Mouse (Mus musculus): Measurements from ENCODE around the gene Ckmt2. TPM values are rescaled to one million over a fixed set of nuclear protein-coding genes. Genes with fewer than 3 reads are reported as not detected.

Ckmt2 gene
- total RNA-seq, 1 experiment from 2014 or later: not detected

DNA sequence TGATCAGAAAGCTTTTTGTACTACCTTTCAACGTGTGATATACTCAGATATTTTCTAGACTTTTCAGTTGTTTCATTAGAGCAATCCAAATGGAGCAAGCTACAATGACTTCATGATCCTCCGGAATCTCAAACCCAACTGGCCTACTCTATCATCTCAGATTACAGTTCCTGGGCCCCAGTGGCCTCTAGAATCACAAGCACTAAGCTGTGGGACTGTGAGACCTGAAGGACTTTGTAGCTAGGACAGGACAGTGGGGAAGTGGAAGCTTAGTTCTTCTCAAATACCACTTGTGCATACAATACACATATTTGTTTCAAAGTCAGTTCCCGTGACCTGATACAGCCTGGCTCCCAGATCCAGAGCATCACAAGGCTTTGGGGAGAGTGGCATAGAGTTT is 1.3 kb upstream of the Ckmt2 start:
- ATAC-seq (replicated peaks in 1 of 2; ENCODE audit: insufficient read depth in 1 of 2, low FRiP score in 2 of 2, low TSS enrichment in 1 of 2, low read depth in 1 of 2, poor library complexity in 2 of 2, severe bottlenecking in 2 of 2): no peak

GRCm38 (mm10) chr13:91877350-91877749 is 665 bp upstream of the Ckmt2 start:
- no peak for ATAC-seq (replicated peaks in 1 of 2; ENCODE audit: insufficient read depth in 1 of 2, low FRiP score in 2 of 2, low TSS enrichment in 1 of 2, low read depth in 1 of 2, poor library complexity in 2 of 2, severe bottlenecking in 2 of 2)

GRCm38 (mm10) chr13:91875581-91875980 is 1.1 kb downstream of the Ckmt2 start:
- ATAC-seq (replicated peaks in 1 of 2; ENCODE audit: insufficient read depth in 1 of 2, low FRiP score in 2 of 2, low TSS enrichment in 1 of 2, low read depth in 1 of 2, poor library complexity in 2 of 2, severe bottlenecking in 2 of 2): no peak

- no peak for ATAC-seq (replicated peaks in 1 of 2; ENCODE audit: insufficient read depth in 1 of 2, low FRiP score in 2 of 2, low TSS enrichment in 1 of 2, low read depth in 1 of 2, poor library complexity in 2 of 2, severe bottlenecking in 2 of 2)
These were observed 2.1 kb downstream of the Ckmt2 start for GRCm38 (mm10) chr13:91874565-91874964.

GRCm38 (mm10) chr13:91873734-91874329 is 2.9 kb downstream of the Ckmt2 start:
- ATAC-seq (replicated peaks in 1 of 2; ENCODE audit: insufficient read depth in 1 of 2, low FRiP score in 2 of 2, low TSS enrichment in 1 of 2, low read depth in 1 of 2, poor library complexity in 2 of 2, severe bottlenecking in 2 of 2): no peak

- ATAC-seq (replicated peaks in 1 of 2; ENCODE audit: insufficient read depth in 1 of 2, low FRiP score in 2 of 2, low TSS enrichment in 1 of 2, low read depth in 1 of 2, poor library complexity in 2 of 2, severe bottlenecking in 2 of 2): no peak
These were observed 8.1 kb downstream of the Ckmt2 start for GRCm38 (mm10) chr13:91868577-91868976.

GRCm38 (mm10) chr13:91858835-91859234 is 17.9 kb downstream of the Ckmt2 start:
- ATAC-seq (replicated peaks in 1 of 2; ENCODE audit: insufficient read depth in 1 of 2, low FRiP score in 2 of 2, low TSS enrichment in 1 of 2, low read depth in 1 of 2, poor library complexity in 2 of 2, severe bottlenecking in 2 of 2): no peak

DNA sequence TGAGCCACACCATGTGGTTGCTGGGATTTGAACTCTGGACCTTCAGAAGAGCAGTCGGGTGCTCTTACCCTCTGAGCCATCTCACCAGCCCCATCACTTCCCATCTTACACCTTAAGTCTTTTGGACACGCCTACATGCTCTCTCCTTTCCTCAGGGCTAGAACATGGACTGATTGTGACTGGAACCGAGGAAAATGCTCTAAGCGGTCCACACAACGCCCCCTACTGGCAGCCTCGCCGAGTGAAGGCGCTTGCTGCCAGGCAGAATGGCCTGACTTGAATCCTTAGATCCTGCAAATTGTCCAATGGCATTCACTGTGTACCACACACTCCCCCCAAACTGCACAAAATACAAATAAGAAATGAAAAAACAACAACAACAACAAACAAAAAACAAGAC is 19.3 kb downstream of the Ckmt2 start:
- ATAC-seq (replicated peaks in 1 of 2; ENCODE audit: insufficient read depth in 1 of 2, low FRiP score in 2 of 2, low TSS enrichment in 1 of 2, low read depth in 1 of 2, poor library complexity in 2 of 2, severe bottlenecking in 2 of 2): no peak

GRCm38 (mm10) chr13:91854412-91854811 is 22.3 kb downstream of the Ckmt2 start:
- ATAC-seq (replicated peaks in 1 of 2; ENCODE audit: insufficient read depth in 1 of 2, low FRiP score in 2 of 2, low TSS enrichment in 1 of 2, low read depth in 1 of 2, poor library complexity in 2 of 2, severe bottlenecking in 2 of 2): no peak

DNA sequence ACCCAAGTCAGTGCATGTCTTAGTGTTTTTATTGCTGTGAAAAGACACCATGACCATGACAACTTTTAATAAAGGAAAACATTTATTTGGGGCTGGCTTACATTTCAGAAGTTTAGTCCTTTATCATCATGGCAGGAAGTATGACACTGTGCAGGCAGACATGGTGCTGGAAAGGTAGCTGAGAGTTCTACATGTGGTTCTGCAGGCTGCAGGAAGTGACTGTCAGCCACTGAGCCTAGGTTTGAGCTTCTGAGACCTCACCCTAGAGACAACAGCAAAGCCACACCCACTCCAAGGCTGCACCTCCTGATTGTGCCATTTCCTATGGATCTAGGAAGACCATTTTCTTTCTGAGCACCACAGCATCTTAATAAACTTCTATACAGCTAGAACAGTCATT is 48.8 kb downstream of the Ckmt2 start:
- ATAC-seq (replicated peaks in 1 of 2; ENCODE audit: insufficient read depth in 1 of 2, low FRiP score in 2 of 2, low TSS enrichment in 1 of 2, low read depth in 1 of 2, poor library complexity in 2 of 2, severe bottlenecking in 2 of 2): no peak

GRCm38 (mm10) chr13:91826066-91826465 is 50.6 kb downstream of the Ckmt2 start:
- no peak for ATAC-seq (replicated peaks in 1 of 2; ENCODE audit: insufficient read depth in 1 of 2, low FRiP score in 2 of 2, low TSS enrichment in 1 of 2, low read depth in 1 of 2, poor library complexity in 2 of 2, severe bottlenecking in 2 of 2)

- ATAC-seq (replicated peaks in 1 of 2; ENCODE audit: insufficient read depth in 1 of 2, low FRiP score in 2 of 2, low TSS enrichment in 1 of 2, low read depth in 1 of 2, poor library complexity in 2 of 2, severe bottlenecking in 2 of 2): no peak
These were observed 51.7 kb downstream of the Ckmt2 start for GRCm38 (mm10) chr13:91824845-91825550.

GRCm38 (mm10) chr13:91823735-91824134 is 53.0 kb downstream of the Ckmt2 start:
- no peak for ATAC-seq (replicated peaks in 1 of 2; ENCODE audit: insufficient read depth in 1 of 2, low FRiP score in 2 of 2, low TSS enrichment in 1 of 2, low read depth in 1 of 2, poor library complexity in 2 of 2, severe bottlenecking in 2 of 2)

DNA sequence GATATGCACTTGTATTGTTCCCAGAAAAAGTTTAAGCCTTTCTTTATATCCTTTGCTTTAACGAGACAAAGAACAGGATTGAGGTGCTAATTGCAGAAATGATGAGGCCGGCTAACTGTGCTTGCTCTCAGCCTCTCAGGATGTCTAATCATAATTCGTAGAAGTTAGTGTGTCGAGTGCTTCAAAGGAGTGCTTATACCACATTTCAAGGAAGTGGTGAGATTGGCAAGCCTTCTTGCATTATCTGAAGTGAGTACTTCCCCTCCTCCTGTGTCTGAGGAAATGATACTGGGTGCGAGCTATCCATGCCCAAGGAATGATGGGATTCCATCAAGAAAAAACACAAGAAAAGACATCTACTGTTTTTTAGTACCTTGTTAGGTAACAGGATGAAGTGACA is 62.0 kb downstream of the Ckmt2 start:
- ATAC-seq (replicated peaks in 1 of 2; ENCODE audit: insufficient read depth in 1 of 2, low FRiP score in 2 of 2, low TSS enrichment in 1 of 2, low read depth in 1 of 2, poor library complexity in 2 of 2, severe bottlenecking in 2 of 2): no peak

GRCm38 (mm10) chr13:91809476-91809875 is 67.2 kb downstream of the Ckmt2 start:
- no peak for ATAC-seq (replicated peaks in 1 of 2; ENCODE audit: insufficient read depth in 1 of 2, low FRiP score in 2 of 2, low TSS enrichment in 1 of 2, low read depth in 1 of 2, poor library complexity in 2 of 2, severe bottlenecking in 2 of 2)

DNA sequence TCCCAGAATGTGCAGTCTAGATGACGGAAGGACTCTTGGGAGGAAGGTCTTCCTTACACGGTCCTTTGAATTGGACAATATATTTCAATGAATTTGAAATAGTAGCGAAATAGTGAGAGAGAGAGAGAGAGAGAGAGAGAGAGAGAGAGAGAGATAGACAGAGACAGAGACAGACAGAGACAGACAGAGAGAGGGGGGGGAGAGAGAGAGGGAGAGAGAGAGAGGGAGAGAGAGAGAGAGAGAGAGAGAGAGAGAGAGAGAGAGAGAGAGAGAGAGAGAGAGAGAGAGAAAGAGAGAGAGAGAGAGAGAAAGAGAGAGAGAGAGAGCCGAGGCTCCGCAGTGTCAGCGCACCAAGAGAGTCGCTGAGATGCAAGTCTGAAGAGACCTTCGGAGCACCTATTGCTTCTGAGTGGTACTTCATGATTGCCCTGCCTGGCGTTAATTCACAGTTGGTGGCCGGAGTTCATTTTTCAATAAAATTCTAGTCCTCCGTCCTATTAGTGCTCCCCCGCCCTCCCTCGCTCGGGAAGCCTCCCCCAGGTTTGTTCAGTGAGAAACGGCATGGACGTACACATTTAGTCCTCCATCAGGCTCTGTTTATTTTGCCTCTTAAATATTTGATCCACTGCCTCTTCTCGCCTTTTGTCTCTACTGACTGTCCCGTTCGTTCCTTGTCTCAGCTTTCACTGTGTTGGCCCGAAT is 68.7 kb downstream of the Ckmt2 start:
- ATAC-seq (replicated peaks in 1 of 2; ENCODE audit: insufficient read depth in 1 of 2, low FRiP score in 2 of 2, low TSS enrichment in 1 of 2, low read depth in 1 of 2, poor library complexity in 2 of 2, severe bottlenecking in 2 of 2): peak; percentile 23 to 30; a peak in 1 of 4 replicates

DNA sequence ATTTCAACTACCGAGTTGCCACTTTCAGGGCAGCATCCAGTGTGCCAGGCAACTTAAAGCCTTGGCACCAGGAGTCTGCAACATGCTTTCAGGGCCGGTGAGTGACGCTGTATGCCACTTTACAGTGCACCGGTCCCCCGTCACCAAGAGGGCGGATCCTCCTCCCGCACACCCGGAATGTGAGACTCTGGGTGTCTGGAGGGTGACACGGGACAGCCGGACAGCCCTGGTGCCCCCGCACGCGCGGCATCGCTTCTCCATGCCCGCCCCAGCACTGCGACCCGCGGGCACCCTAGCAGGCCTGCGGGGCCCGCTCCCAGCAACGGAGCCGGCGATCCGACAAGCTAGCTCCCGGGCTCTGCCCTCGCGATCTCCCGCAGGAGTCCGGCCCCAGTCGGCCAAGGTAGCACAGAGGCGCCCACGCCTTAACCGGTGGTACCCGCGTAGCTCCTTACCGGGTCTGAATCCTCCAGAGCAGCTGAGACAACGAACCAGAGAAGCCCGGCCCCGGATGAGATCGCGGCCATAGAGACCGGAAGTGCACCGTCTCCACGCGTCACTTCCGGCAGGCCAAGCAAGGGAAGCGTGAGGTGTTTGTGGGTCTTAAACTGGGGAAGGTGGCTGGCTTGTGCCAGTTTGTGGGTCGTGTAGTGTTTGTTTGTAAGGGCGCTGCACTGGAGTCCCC is 69.4 kb downstream of the Ckmt2 start, which contains the start of gene Zcchc9:
TSS of gene Zcchc9 (minus strand) at position 551 of the 685 bp plus-strand sequence.
- peak; percentile 97 to 98 for ATAC-seq (replicated peaks in 1 of 2; ENCODE audit: insufficient read depth in 1 of 2, low FRiP score in 2 of 2, low TSS enrichment in 1 of 2, low read depth in 1 of 2, poor library complexity in 2 of 2, severe bottlenecking in 2 of 2)

All from hematopoietic stem cell, adult 5-6 weeks (primary cell).